Mouse (Mus musculus): ENCODE data around the gene Fbxl20. TPM values are rescaled to one million over a fixed set of nuclear protein-coding genes. Genes with fewer than 3 reads are reported as not detected.

Gene Fbxl20
- 30.2 TPM for polyA plus RNA-seq (2014; fragmentation: Illumina TruSeq; extraction: RNeasy Lipid Tissue Mini Kit (QIAGEN cat#74804); ENCODE audit: low read depth, low replicate concordance)

DNA sequence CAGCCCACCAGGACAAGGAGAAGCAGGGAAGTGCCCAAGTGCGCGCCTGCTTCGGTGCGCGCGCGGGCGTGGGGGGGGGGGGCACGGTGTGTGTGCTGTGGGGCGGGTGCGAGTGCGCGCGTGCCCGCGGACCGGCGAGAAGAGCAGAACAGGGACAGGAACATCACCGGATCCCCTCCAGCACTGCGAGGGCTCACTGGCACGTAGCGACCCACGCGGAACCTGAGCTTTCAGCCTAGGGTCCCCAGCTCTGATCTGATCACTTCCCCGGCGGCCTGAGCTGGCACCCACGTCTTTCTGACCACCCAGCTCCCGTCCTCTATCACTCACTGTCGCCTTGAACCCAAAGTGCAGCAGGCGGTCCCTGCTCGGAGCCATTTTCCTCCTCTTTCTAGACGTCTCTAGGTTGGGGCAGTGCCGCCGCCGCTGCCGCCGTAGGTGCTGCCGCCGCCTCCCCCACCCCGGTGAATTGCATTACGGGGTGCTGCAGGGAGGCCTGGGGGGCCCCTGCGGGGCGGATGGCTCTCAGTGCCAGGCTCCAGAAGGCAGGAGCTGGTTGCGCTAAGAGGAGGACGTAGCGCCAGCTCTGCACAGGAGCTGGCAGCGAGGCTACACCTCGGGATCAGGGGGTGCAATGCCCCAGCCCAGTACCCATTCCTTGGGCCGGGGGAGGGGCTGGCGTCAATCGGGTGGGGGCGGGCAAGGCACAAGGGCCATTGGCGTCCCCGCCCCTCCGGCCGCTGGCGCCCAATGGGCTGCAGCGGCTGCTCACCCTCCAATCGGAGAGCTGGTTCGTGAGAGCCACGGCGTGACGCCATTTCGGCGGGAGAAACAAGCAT, at the start of gene Fbxl20:
Gene Fbxl20 (minus strand): TSS at position 618 of the 839 bp plus-strand sequence.

DNA sequence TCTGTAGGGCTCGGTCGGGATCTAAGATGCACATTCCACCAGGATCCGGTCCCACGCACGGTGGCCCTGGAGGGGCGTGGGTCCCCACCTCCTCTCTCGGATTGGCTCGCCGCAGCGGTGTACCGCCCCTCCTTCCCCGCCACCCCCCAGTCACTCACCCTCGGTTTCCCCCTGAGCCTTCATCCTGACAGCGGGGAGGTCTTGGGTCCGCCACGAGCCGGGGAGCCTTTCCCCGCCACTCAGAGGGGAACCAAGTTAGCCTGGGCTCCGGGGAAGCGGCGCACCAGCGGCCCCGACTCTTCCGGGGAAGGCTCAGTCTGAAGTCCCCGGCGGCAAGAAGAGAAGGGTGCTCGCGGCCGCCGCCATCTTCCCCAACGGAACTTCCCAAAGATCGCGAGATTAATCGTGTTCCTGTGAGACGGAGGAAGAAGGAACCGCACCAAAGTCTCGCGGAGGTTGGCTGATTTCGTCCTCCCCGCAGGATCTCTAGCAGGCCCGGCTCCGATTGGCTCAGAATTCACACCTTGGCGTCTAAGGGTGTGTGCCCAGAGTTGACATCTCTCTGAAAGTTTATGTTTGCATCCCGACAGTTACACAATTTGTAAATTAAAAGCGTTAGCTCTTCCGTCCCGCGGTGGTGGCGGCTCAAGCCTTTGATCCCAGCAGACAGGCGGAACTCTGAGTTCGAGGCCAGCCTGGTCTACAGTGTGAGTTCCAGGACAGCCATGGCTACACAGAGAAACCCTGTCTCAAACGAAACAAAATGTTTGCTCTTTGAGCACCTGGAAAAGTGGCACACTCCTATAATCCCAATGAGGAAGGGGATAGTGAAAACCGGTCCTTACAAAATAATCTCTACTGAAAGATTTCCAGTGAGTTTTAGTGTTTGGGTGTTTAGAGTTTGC, 43.0 kb upstream of the Fbxl20 start, which contains the start of gene Med1:
Gene Med1 (minus strand): TSS at position 393 of the 905 bp plus-strand sequence.

DNA sequence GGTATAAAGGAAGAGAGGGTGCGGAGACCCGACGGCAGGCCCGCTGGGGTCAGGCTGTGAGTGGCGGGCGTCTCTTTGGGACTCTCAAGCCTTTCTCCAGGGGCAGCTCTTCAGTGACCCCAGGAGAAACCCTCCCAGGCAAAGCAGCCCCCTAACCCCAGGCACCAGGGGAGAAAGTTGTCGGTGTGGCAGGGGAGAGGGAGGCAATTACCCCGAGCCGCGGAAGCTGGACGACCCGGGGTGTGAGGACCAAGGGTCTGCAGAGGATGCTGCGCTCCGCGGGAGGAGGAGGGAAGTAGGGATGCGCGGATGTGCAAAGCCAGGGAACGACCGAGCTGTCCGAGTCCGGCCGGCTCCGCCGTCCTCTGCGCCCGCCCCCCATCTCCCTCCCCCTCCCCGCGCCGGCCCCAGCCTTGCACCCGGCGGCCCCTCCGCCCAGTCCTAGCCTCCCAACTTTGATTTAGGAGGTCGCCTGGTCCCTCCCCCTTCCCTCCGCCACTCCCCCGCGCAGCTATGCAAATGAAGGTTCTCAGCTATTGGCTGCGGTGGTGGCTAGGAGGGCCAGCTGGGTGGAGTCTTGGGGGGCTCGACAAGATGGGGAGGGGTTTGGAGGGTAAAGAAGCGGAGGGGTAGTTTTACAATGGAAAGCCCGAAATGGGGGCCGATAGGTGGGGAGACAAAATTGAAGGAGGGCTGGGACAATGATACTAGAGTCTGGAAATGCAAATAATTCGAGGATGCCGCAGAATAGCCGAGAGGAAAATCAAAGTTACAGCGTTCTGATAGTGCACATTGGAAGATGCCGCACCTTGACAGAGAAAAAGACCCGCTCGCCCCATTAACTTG, 97.0 kb downstream of the Fbxl20 start, which contains the start of gene Stac2:
Gene Stac2 (minus strand): TSS at position 474 of the 846 bp plus-strand sequence.

Other genes starting within 250 kb of the Fbxl20 start
- gene Plxdc1, start 164.0 kb downstream of the Fbxl20 start, polyA plus RNA-seq (2014; fragmentation: Illumina TruSeq; extraction: RNeasy Lipid Tissue Mini Kit (QIAGEN cat#74804); ENCODE audit: low read depth, low replicate concordance): 0.35 TPM
- not detected for gene Arl5c, start 154.2 kb downstream of the Fbxl20 start, polyA plus RNA-seq (2014; fragmentation: Illumina TruSeq; extraction: RNeasy Lipid Tissue Mini Kit (QIAGEN cat#74804); ENCODE audit: low read depth, low replicate concordance)
- 0.29 TPM for gene Cacnb1, start 127.4 kb downstream of the Fbxl20 start, polyA plus RNA-seq (2014; fragmentation: Illumina TruSeq; extraction: RNeasy Lipid Tissue Mini Kit (QIAGEN cat#74804); ENCODE audit: low read depth, low replicate concordance)
- 96.6 TPM for gene Rpl19, start 123.7 kb downstream of the Fbxl20 start, polyA plus RNA-seq (2014; fragmentation: Illumina TruSeq; extraction: RNeasy Lipid Tissue Mini Kit (QIAGEN cat#74804); ENCODE audit: low read depth, low replicate concordance)
- not detected for gene Stac2, start 96.9 kb downstream of the Fbxl20 start, polyA plus RNA-seq (2014; fragmentation: Illumina TruSeq; extraction: RNeasy Lipid Tissue Mini Kit (QIAGEN cat#74804); ENCODE audit: low read depth, low replicate concordance)
- gene Med1, start 42.9 kb upstream of the Fbxl20 start, polyA plus RNA-seq (2014; fragmentation: Illumina TruSeq; extraction: RNeasy Lipid Tissue Mini Kit (QIAGEN cat#74804); ENCODE audit: low read depth, low replicate concordance): 59.5 TPM
- 40.4 TPM for gene Cdk12, start 52.7 kb upstream of the Fbxl20 start, polyA plus RNA-seq (2014; fragmentation: Illumina TruSeq; extraction: RNeasy Lipid Tissue Mini Kit (QIAGEN cat#74804); ENCODE audit: low read depth, low replicate concordance)
- gene Neurod2, start 179.2 kb upstream of the Fbxl20 start, polyA plus RNA-seq (2014; fragmentation: Illumina TruSeq; extraction: RNeasy Lipid Tissue Mini Kit (QIAGEN cat#74804); ENCODE audit: low read depth, low replicate concordance): not detected
- gene Ppp1r1b, start 198.0 kb upstream of the Fbxl20 start, polyA plus RNA-seq (2014; fragmentation: Illumina TruSeq; extraction: RNeasy Lipid Tissue Mini Kit (QIAGEN cat#74804); ENCODE audit: low read depth, low replicate concordance): not detected
- gene Stard3, start 208.0 kb upstream of the Fbxl20 start, polyA plus RNA-seq (2014; fragmentation: Illumina TruSeq; extraction: RNeasy Lipid Tissue Mini Kit (QIAGEN cat#74804); ENCODE audit: low read depth, low replicate concordance): 1.4 TPM
- not detected for gene Tcap, start 233.4 kb upstream of the Fbxl20 start, polyA plus RNA-seq (2014; fragmentation: Illumina TruSeq; extraction: RNeasy Lipid Tissue Mini Kit (QIAGEN cat#74804); ENCODE audit: low read depth, low replicate concordance)
- not detected for gene Pnmt, start 236.0 kb upstream of the Fbxl20 start, polyA plus RNA-seq (2014; fragmentation: Illumina TruSeq; extraction: RNeasy Lipid Tissue Mini Kit (QIAGEN cat#74804); ENCODE audit: low read depth, low replicate concordance)

Data from adrenal gland, adult 10 weeks (tissue).